Mouse (Mus musculus) large intestine, adult 2 months (tissue): ENCODE measurements at regions not wholly inside any gene's neighbourhood (a gene's known extent, or its start where the extent isn't known, plus 50 kb on each side); places are given as distances from the start of the nearest gene placed in this dataset.

ENCODE experiments used
- DNase-seq: peaks from one replicate; pipeline ENCODE4 v3.0.0-alpha.2; 2012; ENCODE audit warnings: low read depth, low spot score
- WGBS: fragments of 180-500 bp; shearing (Covaris S2); methylation state at CpG from one replicate; pipeline ENCODE4 v1.1.7; 2018; 5-methylcytosine and 5-hydroxymethylcytosine counted together

DNA sequence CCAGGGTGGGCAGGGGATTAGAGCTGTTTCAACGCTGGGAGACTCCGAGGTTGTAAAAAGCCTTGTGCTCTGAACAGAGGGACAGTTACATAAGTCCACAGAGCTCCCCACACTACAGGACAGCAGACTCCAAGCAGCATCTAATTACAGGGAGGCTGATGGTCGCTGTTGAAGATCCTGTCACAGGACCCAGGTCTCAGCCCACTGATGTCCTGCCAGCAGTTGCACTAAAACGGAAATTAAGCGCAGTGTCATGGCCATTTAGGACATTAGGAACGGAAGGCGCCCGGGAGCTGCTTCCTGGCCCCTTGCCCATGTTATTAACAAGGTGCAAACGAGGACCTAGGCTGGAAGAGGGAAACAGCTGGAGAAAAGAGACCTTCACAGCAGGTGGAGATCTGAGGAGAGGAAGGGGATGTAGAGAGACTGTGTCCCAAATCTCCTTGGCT is 107.8 kb upstream of the Cadm1 start:
- DNase-seq, result no peak
- WGBS, result 16% methylated on average over 9 of the region's 9 CpGs

DNA sequence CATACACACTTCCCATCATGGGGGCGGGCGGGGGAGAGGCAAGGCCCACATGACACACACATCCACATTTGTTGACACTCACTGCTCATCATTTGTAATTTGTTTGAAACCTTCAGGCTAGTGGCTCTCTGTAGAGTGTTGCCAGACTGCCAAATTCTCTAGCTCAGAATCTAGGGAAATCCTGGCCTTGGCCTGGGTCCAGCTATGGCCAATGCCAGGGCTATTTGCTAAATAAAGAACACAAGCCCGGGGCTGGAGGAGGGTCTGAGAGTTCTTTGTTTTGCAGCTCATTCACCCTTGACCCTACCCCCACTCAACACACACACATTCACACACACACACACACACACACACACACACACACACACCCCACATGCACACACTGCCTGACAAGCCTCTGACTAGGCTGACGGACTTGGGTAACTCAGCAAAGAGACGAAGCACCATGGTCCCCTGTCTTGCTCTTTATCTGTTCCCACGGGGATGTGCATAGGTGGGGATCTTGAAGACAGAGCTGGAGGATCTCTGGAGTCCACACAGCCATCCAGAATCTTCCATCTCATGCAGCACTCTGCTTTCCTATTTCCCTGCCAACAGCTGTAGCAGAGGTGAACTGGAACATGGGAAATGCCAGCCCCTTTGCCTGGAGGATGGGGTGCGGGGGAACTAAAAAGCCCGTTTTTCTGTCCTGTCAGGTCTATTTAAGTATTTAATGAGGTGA is 107.1 kb upstream of the Cadm1 start:
- DNase-seq, result no peak
- 53% methylated on average over 8 of the region's 8 CpGs for WGBS

DNA sequence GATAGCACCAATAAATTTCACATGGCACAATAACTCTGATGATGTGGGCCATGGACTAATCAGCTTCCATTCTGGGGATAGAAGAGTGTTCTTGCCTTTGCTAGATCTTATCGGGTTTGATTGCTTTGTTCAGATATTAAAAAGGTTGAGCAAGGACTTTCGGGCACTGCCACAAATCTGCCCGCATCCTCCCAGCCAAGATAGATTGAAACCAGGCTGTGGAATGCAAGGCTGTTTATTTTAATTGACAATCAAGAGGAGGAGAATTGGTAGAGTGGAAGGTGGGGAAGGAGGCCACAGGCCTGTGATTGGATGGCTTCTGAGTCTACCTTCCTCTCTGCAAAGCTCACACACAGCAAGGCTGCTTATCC is 106.5 kb upstream of the Cadm1 start:
- no peak for DNase-seq
- WGBS, result 74% methylated on average over 3 of the region's 3 CpGs

DNA sequence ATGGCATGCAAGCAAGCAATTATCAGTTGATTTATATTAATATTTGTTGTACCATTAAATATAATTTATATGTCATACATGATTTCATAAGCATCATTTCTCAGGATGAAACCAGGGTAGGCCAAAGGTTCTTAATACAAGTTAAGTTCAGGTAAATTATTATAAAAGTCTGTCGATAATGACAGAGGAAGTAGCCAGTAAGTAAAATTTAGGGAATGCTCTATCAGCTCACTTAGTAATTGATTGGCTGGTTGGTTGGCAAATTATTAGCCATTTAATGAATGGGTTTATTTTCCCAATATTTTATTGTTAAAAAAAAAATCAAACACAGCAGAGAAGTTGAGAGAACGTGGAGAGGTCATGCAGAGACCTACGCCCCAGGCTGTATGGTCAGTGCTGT is 105.8 kb upstream of the Cadm1 start:
- WGBS, result 89% methylated on average over 3 of the region's 3 CpGs
- DNase-seq, result no peak

DNA sequence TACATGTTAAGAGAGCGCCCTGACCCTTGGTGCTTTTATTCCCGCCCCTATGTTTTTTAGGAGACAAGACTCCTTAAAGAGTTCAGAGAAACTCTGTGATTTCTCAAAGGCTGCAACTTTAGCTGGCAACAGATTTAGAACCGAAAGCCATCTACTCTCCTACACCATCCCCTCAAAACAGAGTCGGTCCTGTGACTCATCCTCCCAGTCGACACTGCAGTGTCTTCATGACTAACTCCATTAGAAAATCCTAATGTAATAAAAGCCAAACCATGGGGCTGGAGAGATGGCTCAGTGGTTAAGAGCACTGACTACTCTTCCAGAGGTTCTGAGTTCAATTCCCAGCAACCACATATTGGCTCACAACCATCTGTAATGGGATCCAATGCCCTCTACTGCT is 103.3 kb upstream of the Cadm1 start:
- no peak for DNase-seq
- 81% methylated on average over 5 of the region's 5 CpGs for WGBS

DNA sequence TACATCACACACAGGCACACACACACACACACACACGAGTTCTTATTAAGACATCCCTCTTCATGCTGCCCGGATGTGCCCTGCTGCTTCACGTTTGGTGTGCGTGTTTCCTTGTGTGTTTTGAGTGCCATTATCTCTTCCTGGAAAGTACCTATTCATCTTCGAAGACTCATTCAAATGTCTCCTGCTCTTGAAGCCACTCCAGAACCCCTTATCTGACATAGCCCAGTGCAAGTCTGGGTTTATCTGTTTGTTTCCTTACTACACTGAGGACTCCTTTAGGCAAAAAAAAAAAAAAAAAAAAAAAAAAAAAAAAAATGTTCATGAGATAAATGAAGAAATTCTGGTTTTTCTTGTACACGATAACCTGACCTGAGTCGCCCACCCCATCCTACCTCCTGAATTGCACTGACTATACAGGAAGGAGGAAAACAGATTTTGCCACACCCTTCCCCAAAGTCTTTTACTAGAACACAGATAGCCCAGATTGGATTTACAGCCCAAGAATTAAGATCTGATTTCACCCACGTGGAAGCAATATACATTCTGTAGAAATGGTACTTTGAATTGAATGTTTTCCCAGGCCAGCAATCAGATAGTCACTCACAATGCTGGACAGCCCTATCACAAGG is 101.1 kb upstream of the Cadm1 start:
- DNase-seq, result no peak

DNA sequence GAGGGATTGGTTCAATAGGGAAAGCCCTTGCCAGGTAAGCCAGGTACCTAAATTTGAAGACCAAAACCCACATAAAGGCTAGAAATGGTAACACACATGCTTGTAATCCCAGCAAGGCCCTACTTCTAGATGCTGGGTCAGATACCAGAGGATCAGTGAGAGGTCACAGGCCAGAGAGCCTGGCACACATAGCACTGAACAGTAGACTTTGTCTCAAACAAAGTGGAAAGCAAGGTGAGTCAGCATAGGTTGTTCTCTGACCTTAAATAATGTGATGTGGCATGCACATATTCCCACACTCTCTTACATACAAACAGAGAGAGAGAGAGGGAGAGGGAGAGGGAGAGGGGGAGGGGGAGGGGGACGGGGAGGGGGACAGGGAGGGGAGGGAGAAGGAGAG is 100.3 kb upstream of the Cadm1 start:
- DNase-seq, result no peak
- no CpG with 5 or more reads among the region's 1 CpGs for WGBS

More for the DNA sequence above, 101.1 kb upstream of the Cadm1 start:
- 39% methylated on average over 8 of the region's 8 CpGs for WGBS

DNA sequence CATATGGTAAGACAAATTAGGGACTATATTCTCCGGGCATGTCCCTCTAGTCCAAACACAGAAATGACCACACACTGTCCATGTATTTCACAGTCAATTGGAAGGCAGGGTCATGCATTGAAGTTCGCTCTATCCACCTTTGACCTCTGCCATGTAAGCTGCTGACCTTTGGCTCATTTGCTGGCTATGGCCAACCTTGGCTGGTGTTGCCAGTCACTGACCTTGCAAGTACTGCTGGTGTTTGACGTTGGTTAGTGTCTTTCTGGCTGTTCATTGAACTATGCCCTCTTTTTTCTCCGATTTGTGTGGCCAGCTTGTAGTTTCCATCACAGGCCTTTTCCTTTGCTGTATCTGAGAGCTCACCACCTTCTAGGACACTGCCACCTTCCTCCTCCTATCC is 97.3 kb upstream of the Cadm1 start:
- no peak for DNase-seq
- 78% methylated on average over 4 of the region's 4 CpGs for WGBS

DNA sequence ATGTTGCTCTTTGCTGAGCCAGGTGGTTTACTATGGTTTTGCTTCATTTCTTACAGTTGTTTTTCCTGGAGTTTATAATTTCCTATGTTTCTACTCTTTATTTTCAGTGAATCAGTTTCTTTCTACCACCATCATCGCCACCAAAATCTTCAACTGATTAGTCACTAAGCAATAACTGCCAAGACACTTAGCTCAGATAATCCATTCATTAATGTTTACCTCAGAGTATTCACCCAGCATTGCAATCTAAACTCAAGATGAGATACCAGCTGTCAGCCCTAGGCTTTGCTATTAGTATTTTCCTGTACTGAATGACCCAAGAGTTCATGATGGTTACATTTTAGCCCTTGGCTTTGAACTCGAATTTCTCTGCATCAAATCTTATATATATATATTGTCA is 96.8 kb upstream of the Cadm1 start:
- WGBS, result 49% methylated on average over 2 of the region's 2 CpGs
- DNase-seq, result no peak

DNA sequence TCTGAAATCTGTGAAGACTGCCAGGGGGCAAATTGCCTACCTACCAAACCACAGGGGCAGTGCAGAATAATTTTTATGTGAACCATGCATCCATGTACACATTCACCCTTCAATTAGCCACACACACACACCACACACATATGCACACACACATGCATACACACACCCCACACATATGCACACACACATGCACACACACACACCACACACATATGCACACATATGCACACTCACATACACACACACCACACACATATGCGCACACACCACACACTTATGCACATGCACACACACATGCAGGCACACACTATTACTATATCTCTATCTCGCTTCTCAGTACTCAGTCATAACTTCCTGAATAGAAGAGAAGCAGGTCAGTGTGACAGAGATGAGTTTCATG is 95.9 kb upstream of the Cadm1 start:
- WGBS, result 86% methylated on average over 2 of the region's 2 CpGs
- no peak for DNase-seq

DNA sequence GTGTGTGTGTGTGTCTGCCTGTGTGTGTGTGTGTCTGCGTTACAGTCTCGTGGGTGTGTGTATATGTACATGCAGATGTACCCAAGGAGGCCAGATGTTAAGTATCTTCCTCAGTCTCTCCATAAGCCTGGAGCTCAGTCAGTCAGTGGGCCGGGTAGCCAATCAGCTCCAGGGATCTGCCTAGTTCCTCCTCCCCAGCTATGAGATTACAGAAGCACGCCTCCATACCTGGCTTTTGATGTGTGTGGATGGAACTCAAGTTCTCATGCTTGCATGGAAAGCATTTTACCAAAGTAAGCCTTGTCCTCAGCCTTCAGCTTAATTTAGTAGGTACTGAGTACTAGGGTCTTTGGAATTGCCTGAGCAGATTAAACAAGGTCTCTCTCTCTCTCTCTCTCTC is 91.0 kb upstream of the Cadm1 start:
- 70% methylated on average over 4 of the region's 4 CpGs for WGBS
- DNase-seq, result no peak

DNA sequence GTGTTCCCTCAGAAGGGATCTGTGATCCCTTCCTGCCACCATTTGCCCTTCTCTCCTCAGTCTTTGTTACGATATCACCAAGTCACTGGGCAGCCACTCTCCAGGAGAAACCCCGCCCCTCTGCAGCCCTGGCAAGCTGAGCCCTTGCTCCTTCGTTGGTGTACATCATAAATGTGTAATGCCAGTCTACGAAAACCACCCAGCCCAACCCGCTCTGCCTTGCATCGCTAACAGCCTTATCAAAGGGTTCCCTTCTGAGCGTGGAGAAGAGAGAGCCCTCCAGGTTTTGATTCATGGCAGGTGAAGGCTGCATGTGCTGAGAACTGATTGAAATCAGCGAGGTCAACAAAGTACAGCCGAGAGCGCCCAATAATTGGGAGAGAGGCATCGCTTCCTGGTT is 90.5 kb upstream of the Cadm1 start:
- no peak for DNase-seq
- 16% methylated on average over 11 of the region's 11 CpGs for WGBS

DNA sequence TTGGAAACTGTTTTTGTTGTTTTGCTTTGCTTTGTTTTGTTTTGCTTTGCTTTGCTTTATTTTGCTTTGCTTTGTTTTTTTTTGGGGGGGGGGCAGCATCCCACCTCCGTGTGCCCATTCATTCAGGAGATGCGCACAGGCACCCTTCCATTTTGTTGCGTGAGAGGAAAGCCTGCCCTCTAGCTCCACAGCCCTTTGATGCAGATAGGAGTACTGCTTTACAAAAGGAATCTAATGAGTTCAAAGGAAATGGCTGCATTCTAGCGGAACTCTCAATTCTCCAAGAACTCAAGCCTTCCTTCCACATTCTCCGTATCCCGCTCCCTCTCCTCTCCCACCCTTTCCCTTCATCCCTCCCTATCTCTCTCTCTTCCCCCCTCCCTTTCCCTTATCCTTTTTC is 89.8 kb upstream of the Cadm1 start:
- DNase-seq, result no peak
- WGBS, result 43% methylated on average over 6 of the region's 6 CpGs

DNA sequence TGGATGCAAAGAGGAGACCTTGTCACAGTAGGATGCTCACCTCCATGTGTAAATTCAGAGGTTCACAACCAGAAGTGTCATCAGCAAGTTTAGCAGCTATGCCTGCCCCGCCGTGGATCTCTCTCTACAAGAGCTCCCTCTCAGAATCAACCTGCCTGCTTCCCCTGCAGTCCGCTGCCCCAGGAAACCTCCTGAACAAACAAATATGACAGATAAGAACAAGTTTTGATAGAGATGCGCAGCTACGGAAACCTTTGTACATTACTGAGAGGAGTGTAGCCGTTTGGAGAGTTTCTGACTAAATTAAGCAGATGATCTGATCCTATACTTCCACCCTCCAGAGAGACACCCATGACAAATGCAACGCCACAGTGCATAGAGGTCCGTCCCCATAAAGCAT is 88.8 kb upstream of the Cadm1 start:
- no peak for DNase-seq
- WGBS, result 63% methylated on average over 8 of the region's 8 CpGs

DNA sequence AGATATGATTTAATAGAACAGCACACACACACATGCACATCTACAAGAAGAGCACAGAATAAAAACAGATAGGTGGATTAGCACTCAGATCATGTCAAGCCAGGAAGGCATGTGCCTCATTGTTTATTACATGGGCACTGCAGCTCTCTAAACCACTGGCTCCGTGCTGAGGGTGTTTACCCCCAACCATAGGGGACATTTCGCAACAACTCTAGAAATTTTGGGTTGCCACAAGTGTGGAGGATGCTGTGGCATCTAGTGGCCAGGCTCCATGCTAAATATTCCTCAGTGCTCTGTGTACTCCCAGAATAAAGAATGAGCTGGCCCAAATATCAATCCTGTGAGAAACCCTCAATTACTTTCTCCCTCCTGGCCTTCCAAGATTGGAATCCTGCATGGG is 85.8 kb upstream of the Cadm1 start:
- no peak for DNase-seq
- 57% methylated on average over 2 of the region's 2 CpGs for WGBS

DNA sequence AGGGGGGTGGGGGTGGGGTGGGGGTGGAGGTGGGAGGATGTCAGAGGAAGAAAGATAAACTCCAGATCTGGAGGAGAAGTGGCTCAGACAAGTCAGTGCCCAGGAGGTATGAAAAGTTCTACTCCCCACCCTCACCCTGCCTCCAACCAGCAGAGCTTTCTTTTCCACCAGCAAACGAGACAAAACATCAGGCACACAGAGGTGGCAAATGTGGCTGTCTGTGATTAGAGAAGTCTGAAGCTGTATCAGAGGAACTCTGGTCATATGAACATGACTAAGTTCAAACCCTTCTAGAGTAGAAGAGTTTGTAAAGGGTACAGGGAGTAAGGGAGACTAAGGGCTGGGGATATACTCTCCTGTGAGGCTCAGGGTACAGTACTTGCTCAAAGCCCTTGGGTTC is 85.2 kb upstream of the Cadm1 start:
- WGBS, result 36% methylated on average over 1 of the region's 1 CpGs
- DNase-seq, result no peak

DNA sequence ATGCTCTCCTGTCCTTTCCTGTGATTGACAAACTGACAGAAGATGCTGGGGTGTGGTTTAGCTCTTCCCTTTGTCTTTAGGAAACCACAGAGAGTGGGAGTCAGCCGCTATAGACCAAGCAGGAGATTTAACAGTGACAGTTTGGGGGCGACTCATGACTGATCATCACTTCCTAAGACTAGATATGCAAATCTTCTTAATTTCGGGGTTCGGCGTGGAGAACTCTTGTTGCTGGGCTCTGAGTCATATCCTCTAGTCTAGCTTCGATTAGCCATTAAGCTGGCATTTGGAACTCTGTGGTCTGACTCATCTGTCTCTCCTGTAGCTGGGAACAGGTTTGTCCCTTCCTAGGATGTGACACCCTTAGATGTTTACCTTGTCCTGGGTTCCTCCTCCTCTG is 84.6 kb upstream of the Cadm1 start:
- DNase-seq, result no peak
- 40% methylated on average over 6 of the region's 6 CpGs for WGBS

DNA sequence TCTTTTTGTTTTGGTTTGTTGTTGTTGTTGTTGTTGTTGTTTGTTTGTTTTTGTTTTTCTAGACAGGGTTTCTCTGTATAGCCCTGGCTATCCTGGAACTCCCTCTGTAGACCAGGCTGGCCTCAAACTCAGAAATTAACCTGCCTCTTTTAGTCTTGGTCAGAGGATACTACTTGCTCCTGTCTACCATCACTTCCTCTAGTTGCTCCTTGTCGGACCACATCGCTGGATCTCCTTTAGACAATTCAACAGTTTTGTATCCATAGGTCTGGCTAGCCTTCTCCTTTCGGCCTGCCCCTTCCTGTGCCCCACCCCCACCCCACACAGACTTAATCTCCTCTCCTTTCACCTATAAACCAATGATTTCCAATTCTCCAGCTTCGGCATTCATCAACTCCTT is 77.2 kb upstream of the Cadm1 start:
- no peak for DNase-seq
- 75% methylated on average over 4 of the region's 4 CpGs for WGBS

DNA sequence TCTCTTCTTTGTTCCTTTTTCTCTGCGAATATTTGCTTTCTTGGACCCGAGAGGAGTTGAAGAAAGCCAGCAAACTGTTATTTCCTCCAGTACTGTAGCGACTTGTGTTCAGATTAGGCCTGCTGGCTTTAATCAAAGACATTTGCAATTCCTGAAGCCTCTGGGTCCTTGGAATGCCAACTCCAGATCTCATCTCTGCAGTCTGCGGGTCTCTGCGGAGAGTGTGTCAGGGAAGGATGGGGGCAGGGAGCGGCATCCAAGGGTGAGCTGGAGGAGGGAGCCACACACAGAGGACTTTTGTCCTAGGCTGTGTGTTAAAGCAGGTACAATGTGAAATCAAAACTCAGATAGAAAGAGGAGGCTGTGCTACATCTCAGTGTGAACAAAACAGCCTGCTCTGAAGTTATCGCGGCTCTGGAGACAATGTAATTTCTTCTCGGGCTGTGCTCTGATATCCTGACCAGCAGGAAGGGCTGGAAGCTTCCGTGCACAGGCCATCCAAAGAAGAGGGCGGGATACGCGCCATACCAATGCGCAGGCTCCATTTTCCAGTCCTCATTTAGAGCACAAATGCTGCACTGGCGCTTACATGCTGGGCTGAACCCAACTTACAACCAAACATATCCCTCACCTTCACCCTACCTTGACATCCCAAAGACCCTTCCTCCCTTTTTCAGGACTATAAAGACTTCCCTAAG is 71.1 kb upstream of the Cadm1 start:
- DNase-seq, result no peak
- WGBS, result 56% methylated on average over 15 of the region's 15 CpGs

DNA sequence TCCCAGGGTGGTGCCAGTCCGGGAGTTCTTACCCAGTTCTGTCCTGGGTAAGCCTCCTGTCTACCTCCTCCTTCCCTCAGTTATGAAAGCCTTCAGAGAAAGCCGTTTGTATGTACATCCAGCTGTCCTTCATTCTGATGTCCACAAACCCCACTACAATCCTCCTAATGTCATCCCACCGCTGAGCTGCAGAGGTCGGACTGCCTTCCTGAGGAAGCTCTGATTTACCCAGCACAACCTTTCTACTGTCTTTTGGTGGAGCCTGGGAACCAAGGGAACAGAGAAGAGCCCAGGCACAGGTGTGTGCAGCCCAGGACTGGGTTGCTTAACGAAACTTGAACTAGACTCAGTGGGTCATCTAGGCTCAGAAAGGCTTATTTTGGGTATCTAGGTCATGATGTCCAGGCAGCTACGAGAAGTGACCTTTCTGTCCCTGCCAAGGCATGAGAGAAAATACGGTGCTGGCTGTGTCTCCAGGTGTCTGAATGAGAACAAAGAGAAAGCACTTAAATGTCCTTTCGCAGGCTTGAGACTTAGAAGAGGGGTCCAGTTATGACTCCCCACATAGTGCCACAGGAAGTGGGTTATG is 70.4 kb upstream of the Cadm1 start:
- WGBS, result 80% methylated on average over 8 of the region's 8 CpGs
- no peak for DNase-seq

DNA sequence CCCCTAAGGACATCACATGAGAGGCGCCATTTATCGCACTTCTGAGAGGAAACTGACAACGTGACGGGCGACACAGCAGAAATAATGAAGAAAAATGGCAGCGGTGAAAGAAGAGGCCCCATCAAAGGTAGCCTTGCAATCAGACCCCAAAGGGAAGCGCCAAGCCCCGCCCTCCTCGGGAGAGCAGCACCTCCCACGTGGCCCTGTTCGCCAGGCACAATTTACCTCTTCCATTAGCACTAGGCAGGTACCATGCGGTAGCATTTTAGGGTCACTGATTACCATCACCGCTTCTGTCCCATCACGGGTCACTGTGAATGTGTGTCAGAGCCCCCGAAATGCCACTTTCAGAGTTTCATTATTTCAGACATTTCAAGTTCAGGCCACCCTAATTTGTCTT is 69.7 kb upstream of the Cadm1 start:
- DNase-seq, result no peak
- 88% methylated on average over 15 of the region's 15 CpGs for WGBS
